Mouse (Mus musculus) c-Kit-positive CD71-positive TER-119-negative erythroid progenitor cells, embryonic 14.5 days (primary cell): ENCODE measurements at regions not wholly inside any gene's neighbourhood (a gene's known extent, or its start where the extent isn't known, plus 50 kb on each side); places are given as distances from the start of the nearest gene placed in this dataset.

Source experiments
- DNase-seq: peaks from one replicate; pipeline ENCODE4 v3.0.0-alpha.2; 2013; ENCODE audit warnings: low read depth

- no peak for DNase-seq
Observed at GRCm38 (mm10) chr14:68022925-68023324, 1271.2 kb downstream of the Synb start.

GRCm38 (mm10) chr14:68021240-68021639 lies 1272.9 kb downstream of the Synb start:
- DNase-seq: no peak

- no peak for DNase-seq
Observed at GRCm38 (mm10) chr14:68020769-68021168, 1273.3 kb downstream of the Synb start.

- no peak for DNase-seq
Observed at GRCm38 (mm10) chr14:68018686-68019085, 1275.4 kb downstream of the Synb start.

GRCm38 (mm10) chr14:67996790-67997417 lies 1297.2 kb downstream of the Synb start:
- DNase-seq: no peak

- DNase-seq: no peak
Observed at GRCm38 (mm10) chr14:67993611-67994051, 1300.5 kb downstream of the Synb start.

GRCm38 (mm10) chr14:67993142-67993541 lies 1301.0 kb downstream of the Synb start:
- DNase-seq: peak; percentile 15

- DNase-seq: no peak
Observed at GRCm38 (mm10) chr14:67992088-67992487, 1302.0 kb downstream of the Synb start.

GRCm38 (mm10) chr14:67990271-67990670 lies 1303.8 kb downstream of the Synb start:
- no peak for DNase-seq
